In the genomic region with DNA sequence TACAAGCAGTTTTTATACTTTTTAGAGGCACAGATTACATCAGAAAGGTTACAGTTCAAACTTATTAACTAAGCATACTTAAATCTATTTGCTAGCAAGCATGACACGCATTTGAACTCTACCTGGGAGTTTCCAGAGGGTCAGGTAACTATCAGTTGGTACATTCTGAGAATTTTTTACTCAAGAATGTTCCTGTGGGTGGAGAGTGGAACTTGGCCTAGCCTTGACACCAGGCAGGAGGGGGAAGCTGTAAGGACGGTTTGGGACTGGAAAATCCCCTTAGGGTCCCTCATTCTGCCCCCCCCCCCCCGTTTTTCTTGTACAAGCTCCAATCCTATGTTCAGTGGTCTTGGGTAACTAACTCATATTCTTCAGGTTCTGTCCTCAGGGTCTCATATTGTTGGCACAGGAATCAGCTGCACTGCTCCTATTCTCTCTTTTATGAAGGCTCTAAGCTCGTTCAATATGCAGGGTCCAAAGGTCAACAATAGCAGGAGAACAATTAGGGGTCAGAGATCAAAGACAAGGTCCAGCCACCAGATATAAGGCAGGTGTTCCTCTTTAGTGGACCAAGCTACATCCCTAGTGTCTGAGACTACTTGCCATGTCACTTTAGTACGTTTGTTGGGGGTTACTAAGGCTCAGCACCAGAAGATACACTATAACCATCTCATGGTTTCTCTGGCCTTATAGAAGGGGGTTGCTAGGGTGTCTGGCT, we compare ENCODE assay signal across 23 mouse cellular contexts.
"Had no signal": no experiment of that assay in that cellular context is flagged by ENCODE, and none has a peak within 500 bp of the region (broad histone marks: within the 10 kb centered on the region; RNA-seq: fewer than 3 reads in every experiment).

No protein-coding gene starts in this region.

- H3K4me2 ChIP-seq: kidney, embryonic 15.5 days; limb, embryonic 13.5 days; liver, embryonic 11.5 days; liver, embryonic 15.5 days; midbrain, embryonic 11.5 days; midbrain, embryonic 15.5 days; neural tube, embryonic 12.5 days; neural tube, embryonic 15.5 days; stomach, embryonic 15.5 days had no signal

- H3K27me3 ChIP-seq: kidney, embryonic 15.5 days; limb, embryonic 13.5 days; liver, embryonic 15.5 days; midbrain, embryonic 15.5 days; neural tube, embryonic 12.5 days; neural tube, embryonic 15.5 days; stomach, embryonic 15.5 days had no signal

- H3K9me3 ChIP-seq: kidney, embryonic 15.5 days; limb, embryonic 10.5 days; limb, embryonic 13.5 days; liver, embryonic 15.5 days; midbrain, embryonic 15.5 days; neural tube, embryonic 12.5 days; neural tube, embryonic 15.5 days; stomach, embryonic 15.5 days had no signal

- H3K4me1 ChIP-seq: kidney, embryonic 15.5 days; limb, embryonic 10.5 days; limb, embryonic 13.5 days; liver, embryonic 15.5 days; midbrain, embryonic 15.5 days; neural tube, embryonic 12.5 days; neural tube, embryonic 15.5 days; stomach, embryonic 15.5 days had no signal

- H3K9ac ChIP-seq: kidney, embryonic 15.5 days; limb, embryonic 13.5 days; liver, embryonic 15.5 days; midbrain, embryonic 15.5 days; neural tube, embryonic 12.5 days; neural tube, embryonic 15.5 days; stomach, embryonic 15.5 days had no signal

- DNase-seq: kidney, adult 18-20 months; kidney, postnatal 25 days; layer of hippocampus, adult 9-11 months; lung, adult 2 months; lung, postnatal 14 days; lung, postnatal 4 days; right cerebral cortex, adult 18-20 months; right cerebral cortex, postnatal 14 days; right cerebral cortex, postnatal 4 days; spleen, adult 18-20 months; thymus, postnatal 25 days had no signal

- H3K4me3 ChIP-seq: kidney, embryonic 15.5 days; layer of hippocampus, adult 2 months; limb, embryonic 10.5 days; limb, embryonic 13.5 days; liver, embryonic 15.5 days; midbrain, embryonic 15.5 days; neural tube, embryonic 12.5 days; neural tube, embryonic 15.5 days; stomach, embryonic 15.5 days had no signal

- H3K27ac ChIP-seq: kidney, embryonic 15.5 days; layer of hippocampus, adult 2 months; limb, embryonic 10.5 days; limb, embryonic 13.5 days; liver, embryonic 15.5 days; midbrain, embryonic 15.5 days; neural tube, embryonic 12.5 days; neural tube, embryonic 15.5 days; stomach, embryonic 15.5 days had no signal

- ATAC-seq: inflammation-experienced regulatory T-cells, adult 6 months; midbrain, embryonic 15.5 days had no signal

- H3K36me3 ChIP-seq: kidney, embryonic 15.5 days; limb, embryonic 10.5 days; limb, embryonic 13.5 days; liver, embryonic 15.5 days; midbrain, embryonic 15.5 days; neural tube, embryonic 12.5 days; neural tube, embryonic 15.5 days; stomach, embryonic 15.5 days had no signal
